Mouse (Mus musculus) hindbrain, embryonic 12.5 days (tissue): ENCODE data around the gene 5730522E02Rik. TPM values are rescaled to one million over a fixed set of nuclear protein-coding genes. Genes with fewer than 3 reads are reported as not detected.
"Not testable (repeated sequence)": the region's sequence is repeated elsewhere in the genome, so short reads cannot be mapped to it uniquely, and the experiment has no call there.

Source experiments
- ATAC-seq: fragments of 200-750 bp; cut with Nextera tagmentation; 2 replicates; pipeline ENCODE4 v1.8.0; 2017; ENCODE audit warnings: moderate TSS enrichment; ENCODE audit not compliant: low FRiP score
- H3K27ac ChIP-seq: fragments of 300-500 bp; sonication (generic); 2 replicates; pipeline ENCODE4 v1.5.1; 2016; ENCODE audit warnings: mild to moderate bottlenecking
- H3K27me3 ChIP-seq: fragments of 300-500 bp; sonication (generic); 2 replicates; pipeline ENCODE4 v1.6.1; 2016; ENCODE audit warnings: mild to moderate bottlenecking
- H3K36me3 ChIP-seq: fragments of 300-500 bp; sonication (generic); 2 replicates; pipeline ENCODE4 v1.6.1; 2016; ENCODE audit warnings: mild to moderate bottlenecking
- H3K4me1 ChIP-seq: fragments of 300-500 bp; sonication (generic); 2 replicates; pipeline ENCODE4 v1.6.1; 2016
- H3K4me2 ChIP-seq: fragments of 300-500 bp; sonication (generic); replicated peaks from 2 replicates; pipeline ENCODE4 v1.6.1; 2016; ENCODE audit warnings: mild to moderate bottlenecking
- H3K4me3 ChIP-seq: fragments of 300-500 bp; sonication (generic); 2 replicates; pipeline ENCODE4 v1.5.1; 2016; ENCODE audit warnings: mild to moderate bottlenecking
- H3K9ac ChIP-seq: fragments of 300-500 bp; sonication (generic); 2 replicates; pipeline ENCODE4 v1.6.1; 2016; ENCODE audit warnings: mild to moderate bottlenecking, moderate library complexity
- H3K9me3 ChIP-seq: fragments of 300-500 bp; sonication (generic); replicated peaks from 2 replicates; pipeline ENCODE4 v1.6.1; 2016; ENCODE audit warnings: mild to moderate bottlenecking
- WGBS: fragments of 180-500 bp; shearing (Covaris S2); methylation state at CpG from one replicate; pipeline ENCODE4 v1.1.7; 2016; 5-methylcytosine and 5-hydroxymethylcytosine counted together
- polyA plus RNA-seq: library from polyadenylated mRNA; unstranded; fragments of >200 nt; fragmentation: Nextera tagmentation; extraction: Ambion mirVana; gene quantifications from 2 replicates; pipeline ENCODE4 v1.2.1, GENCODE M21; 2016

Gene 5730522E02Rik
- polyA plus RNA-seq, result 10.1 and 11.3 TPM in 2 replicates

DNA sequence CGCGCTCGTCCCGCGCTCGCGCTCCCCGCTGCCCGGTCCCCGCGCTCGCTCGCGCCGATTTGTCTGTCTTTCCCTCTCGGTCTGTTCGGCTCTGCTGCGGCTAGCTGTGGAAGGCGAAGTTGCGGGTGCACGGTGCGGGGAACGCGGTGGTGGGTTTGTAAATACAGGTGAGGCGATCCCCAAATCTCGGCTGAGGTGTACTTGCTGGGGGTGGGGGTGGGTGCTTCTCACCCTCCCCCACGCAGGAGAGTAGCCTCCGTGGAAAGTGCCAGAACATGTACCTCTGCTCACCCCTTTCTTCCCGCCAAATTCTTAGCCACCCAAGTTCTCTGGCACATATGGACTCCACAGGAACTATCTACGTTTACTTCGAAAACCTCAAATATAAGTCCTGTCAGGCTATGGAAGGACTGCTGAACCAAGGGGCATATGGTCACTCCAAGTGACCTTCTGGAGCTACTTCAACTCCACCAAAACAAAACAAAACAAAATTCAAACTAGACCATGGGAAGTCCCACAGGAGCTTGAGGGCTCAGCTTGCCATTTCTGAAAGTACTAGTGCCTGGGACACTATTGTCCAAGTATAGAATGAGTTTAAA lies at the start of gene 5730522E02Rik:
5730522E02Rik (minus strand) TSS at position 182 of the 599 bp plus-strand sequence.
- no peaks in the 10 kb centered on the region for H3K4me1 ChIP-seq

DNA sequence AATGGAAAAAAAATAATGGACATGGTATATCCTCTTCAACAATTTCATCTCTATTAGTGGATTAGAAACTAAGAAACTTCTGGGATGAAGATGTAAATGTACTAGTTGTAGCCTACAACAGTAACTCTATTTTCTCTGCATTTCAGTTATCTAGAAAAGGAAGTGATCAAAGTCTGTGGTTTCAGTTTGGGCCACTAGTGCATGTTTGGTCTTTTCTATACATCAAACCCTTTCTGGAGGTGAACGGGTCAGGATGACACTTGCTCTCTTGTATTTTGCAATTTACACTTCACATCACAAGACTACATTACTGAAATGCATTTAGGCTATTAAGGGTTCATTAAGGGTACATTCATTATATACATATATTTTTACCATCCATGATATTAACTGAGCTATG lies 26.0 kb upstream of the 5730522E02Rik start:
- Histone ChIP-seq H3K4me1 (no peaks in the 10 kb centered on the region), H3K27ac (no peak overlapping the region), H3K4me3 (no peak overlapping the region), H3K9me3 (no peaks in the 10 kb centered on the region), H3K9ac (no peak overlapping the region), H3K27me3 (no peaks in the 10 kb centered on the region), H3K36me3 (no peaks in the 10 kb centered on the region), H3K4me2 (no peak overlapping the region)
- ATAC-seq, result no peak
- WGBS, result 89% methylated on average over 1 of the region's 1 CpGs

More for the DNA sequence above, at the start of gene 5730522E02Rik:
- Histone ChIP-seq H3K9me3 (no peaks in the 10 kb centered on the region), H3K4me3 (peak within 1 kb of the TSS; percentile 60), H3K27ac (peak within 1 kb of the TSS; percentile 97), H3K9ac (peak within 1 kb of the TSS; percentile 86), H3K36me3 (no peaks in the 10 kb centered on the region), H3K27me3 (no peaks in the 10 kb centered on the region), H3K4me2 (peak within 1 kb of the TSS; percentile 62)
- 3% methylated on average over 26 of the region's 31 CpGs for whole genome bisulfite sequencing
- no peak; the same call in 1 of the 2 replicates for ATAC-seq

DNA sequence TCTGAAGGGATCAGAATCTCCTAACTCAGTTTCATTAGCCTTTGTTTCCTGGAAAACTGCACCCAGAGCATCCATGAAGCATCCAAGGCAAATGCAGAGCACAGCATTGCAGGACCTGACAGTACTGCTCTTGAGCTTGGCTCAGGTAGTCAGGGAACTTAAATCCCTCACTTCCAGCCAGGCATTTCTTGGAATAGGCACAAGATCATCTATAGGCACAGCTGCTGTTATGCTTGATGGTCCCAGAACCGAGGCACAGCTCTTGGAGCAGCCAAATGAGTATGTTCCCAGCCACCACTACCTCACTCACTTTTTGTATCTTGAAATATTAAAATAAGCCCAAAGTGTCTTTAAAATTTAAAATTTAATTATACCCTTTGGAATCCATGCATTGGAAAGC lies 19.3 kb upstream of the 5730522E02Rik start:
- no peaks in the 10 kb centered on the region for H3K9me3 ChIP-seq
- H3K36me3 ChIP-seq, result no peaks in the 10 kb centered on the region
- H3K4me2 ChIP-seq, result no peak overlapping the region
- no peaks in the 10 kb centered on the region for H3K4me1 ChIP-seq
- H3K9ac ChIP-seq, result no peak overlapping the region
- WGBS, result 82% methylated on average over 1 of the region's 1 CpGs
- no peak for ATAC-seq
- no peak overlapping the region for H3K27ac ChIP-seq
- no peak overlapping the region for H3K4me3 ChIP-seq
- no peaks in the 10 kb centered on the region for H3K27me3 ChIP-seq

DNA sequence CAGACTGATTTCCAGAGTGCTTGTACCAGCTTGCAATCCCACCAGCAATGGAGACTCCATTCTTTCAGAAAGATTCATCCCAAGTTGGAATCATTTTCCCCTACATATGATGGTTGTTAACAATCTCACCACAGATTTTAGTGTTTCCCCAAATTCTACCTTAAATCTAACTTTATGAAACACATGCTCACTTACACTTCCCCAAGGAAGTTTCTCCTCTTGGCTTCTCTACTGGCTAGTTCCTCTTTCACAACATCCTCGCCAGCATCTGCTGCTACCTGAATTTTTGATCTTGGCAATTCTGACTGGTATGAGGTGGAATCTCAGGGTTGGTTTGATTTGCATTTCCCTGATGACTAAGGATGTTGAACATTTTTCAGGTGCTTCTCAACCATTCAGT lies 3.1 kb upstream of the 5730522E02Rik start:
- not testable (repeated sequence) for H3K27ac ChIP-seq, H3K36me3 ChIP-seq, H3K4me2 ChIP-seq, ATAC-seq, H3K4me1 ChIP-seq, H3K27me3 ChIP-seq, H3K9me3 ChIP-seq, H3K9ac ChIP-seq, H3K4me3 ChIP-seq
- 89% methylated on average over 1 of the region's 1 CpGs for WGBS

DNA sequence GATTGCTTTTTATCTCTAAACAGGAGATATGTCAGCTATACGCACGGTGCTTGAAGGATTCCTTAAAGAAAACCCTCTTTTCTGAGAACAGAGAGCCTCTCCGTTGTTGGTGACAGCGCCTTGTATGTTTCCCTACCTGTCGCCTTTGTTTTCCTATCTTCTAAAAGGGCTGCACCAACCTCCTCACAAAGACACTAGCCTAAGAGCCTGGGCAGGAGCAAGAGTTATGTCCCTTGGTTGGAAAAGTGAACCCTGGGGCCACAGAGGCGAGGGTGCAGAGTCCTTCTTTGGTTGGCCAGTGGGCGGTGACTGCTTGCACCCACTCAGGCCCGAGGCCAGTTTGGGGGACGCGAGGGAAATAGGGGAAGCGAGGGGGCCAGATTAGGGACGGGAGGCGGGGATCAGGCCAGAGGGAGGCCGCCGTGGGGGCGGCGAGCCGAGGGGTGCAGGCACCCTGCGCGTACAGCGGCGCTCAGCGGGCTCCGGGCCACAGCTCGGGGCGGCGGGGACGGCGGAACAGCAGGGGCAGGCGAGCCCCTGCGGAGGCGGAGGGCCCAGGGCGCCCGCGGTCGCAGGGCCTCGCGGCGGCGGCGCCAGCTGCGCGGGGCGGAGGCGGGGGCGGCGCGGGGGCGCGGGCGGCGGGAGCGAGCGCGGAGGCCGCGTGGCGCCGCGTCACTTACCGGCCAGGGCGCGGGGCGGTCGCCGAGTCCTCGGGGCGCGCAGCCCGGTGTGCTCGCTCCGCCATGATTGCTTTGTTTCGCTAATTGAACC lies 567 bp downstream of the 5730522E02Rik start:
- peak; percentile 96 for ATAC-seq
- 2% methylated on average over 49 of the region's 73 CpGs for WGBS

DNA sequence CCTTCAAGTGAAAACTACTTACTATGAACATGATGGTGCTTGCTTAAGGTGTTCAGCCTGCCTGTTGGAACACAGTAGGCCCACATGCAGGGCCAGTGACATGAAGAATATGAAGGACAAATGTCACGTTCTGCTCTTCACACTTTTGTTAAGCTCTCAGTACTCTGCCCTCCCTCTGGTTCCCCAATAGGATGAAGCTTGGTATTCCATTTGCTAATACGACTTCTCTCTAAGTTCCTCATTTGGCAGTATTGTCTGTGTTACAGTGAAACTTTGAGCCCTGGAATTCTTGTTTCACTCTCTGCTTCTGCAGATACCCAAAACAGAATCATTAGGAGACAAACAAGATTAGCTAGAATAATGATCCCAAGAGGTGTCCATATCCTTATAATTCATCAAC lies 7.1 kb downstream of the 5730522E02Rik start:
- ATAC-seq, result no peak
- H3K9me3 ChIP-seq, result no peaks in the 10 kb centered on the region
- no peak overlapping the region for H3K4me2 ChIP-seq
- WGBS, result 87% methylated on average over 2 of the region's 2 CpGs
- H3K27me3 ChIP-seq, result no peaks in the 10 kb centered on the region
- H3K27ac ChIP-seq, result no peak overlapping the region
- H3K9ac ChIP-seq, result no peak overlapping the region
- no peak overlapping the region for H3K4me3 ChIP-seq
- no peaks in the 10 kb centered on the region for H3K36me3 ChIP-seq
- H3K4me1 ChIP-seq, result no peaks in the 10 kb centered on the region

More for the DNA sequence above, 567 bp downstream of the 5730522E02Rik start:
- Histone ChIP-seq H3K27me3 (no peaks in the 10 kb centered on the region), H3K36me3 (no peaks in the 10 kb centered on the region), H3K4me2 (peak overlapping the region; percentile 62), H3K9ac (peak overlapping the region; percentile 86), H3K4me1 (no peaks in the 10 kb centered on the region), H3K4me3 (peak overlapping the region; percentile 60), H3K9me3 (no peaks in the 10 kb centered on the region), H3K27ac (peak overlapping the region; percentile 97)

DNA sequence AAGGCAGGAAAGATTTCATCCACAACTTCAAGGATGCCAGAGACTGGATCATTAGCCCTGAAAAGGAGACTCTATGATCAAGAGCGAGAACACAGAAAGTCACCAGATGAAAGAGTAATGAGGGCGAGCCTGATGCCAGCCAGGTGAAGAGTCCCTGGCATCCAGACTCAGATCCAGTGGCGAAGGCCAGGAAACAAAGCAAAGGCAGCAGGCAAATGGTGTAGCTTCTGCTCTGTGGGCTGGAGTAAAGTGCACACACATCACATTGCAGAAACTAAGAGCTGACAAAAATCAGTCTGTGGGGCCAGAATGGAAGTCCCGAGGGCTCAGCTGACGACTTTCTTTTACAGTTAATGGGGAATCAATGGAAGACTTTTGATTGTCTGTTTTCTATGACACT lies 7.7 kb downstream of the 5730522E02Rik start:
- no peak overlapping the region for H3K27ac ChIP-seq
- no peaks in the 10 kb centered on the region for H3K27me3 ChIP-seq
- ATAC-seq, result no peak
- WGBS, result 81% methylated on average over 5 of the region's 5 CpGs
- no peaks in the 10 kb centered on the region for H3K4me1 ChIP-seq
- no peaks in the 10 kb centered on the region for H3K36me3 ChIP-seq
- no peak overlapping the region for H3K9ac ChIP-seq
- H3K9me3 ChIP-seq, result no peaks in the 10 kb centered on the region
- H3K4me2 ChIP-seq, result no peak overlapping the region
- no peak overlapping the region for H3K4me3 ChIP-seq

DNA sequence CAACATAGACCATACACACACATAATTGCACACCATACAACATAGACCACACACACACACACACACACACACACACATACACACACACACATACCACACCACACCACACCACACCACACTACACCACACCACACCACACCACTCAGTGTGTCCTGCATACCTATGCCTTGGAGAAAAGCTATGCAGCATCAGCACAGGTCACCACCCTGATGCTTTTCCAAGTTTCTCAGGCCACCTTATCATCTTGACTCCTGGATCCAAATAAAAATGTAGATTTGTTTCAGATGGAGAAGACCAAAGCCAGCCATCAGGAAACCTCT lies 8.8 kb downstream of the 5730522E02Rik start:
- no peaks in the 10 kb centered on the region for H3K27me3 ChIP-seq
- no peaks in the 10 kb centered on the region for H3K4me1 ChIP-seq
- H3K9ac ChIP-seq, result no peak overlapping the region
- no peaks in the 10 kb centered on the region for H3K9me3 ChIP-seq
- no peak overlapping the region for H3K4me2 ChIP-seq
- H3K27ac ChIP-seq, result no peak overlapping the region
- ATAC-seq, result peak; percentile 35; the same call in 1 of the 2 replicates
- H3K4me3 ChIP-seq, result no peak overlapping the region
- no peaks in the 10 kb centered on the region for H3K36me3 ChIP-seq

DNA sequence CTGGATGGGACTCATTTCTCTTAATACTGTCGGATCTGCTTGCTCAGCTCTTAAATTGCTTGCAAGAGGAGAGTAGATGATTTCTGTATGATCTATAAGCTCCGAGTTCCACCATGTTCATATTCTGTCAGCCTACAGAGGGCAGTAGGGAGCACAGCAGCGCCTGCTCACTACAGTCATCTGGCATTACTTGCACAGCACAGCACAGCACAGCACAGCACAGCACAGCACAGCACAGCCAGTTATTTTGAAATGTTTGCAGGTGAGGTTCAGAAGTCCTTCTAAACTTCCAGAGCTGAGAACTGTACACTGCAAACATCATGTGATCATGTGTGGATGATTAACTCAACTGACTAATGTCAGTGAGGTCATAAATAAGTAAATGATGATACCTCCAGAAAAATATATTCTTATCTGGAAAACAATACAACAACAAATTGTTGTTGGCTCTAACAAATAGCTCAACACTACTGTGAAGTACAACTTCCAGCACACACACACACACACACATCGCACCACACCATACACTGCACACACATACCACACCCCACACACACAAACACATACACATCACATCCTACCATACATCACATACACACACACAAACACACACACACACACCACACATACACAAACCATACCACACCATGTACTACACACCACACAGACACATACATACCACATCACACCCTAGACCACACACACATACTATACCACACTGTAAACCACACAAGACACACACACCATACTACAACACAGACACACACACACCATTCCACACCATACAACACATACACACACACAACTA lies 9.4 kb downstream of the 5730522E02Rik start:
- Histone ChIP-seq H3K27me3 (no peaks in the 10 kb centered on the region), H3K36me3 (no peaks in the 10 kb centered on the region), H3K4me1 (no peaks in the 10 kb centered on the region), H3K4me2 (no peak overlapping the region), H3K4me3 (no peak overlapping the region), H3K9ac (no peak overlapping the region), H3K27ac (no peak overlapping the region), H3K9me3 (no peaks in the 10 kb centered on the region)
- ATAC-seq, result peak; percentile 77
- 58% methylated on average over 4 of the region's 4 CpGs for WGBS

DNA sequence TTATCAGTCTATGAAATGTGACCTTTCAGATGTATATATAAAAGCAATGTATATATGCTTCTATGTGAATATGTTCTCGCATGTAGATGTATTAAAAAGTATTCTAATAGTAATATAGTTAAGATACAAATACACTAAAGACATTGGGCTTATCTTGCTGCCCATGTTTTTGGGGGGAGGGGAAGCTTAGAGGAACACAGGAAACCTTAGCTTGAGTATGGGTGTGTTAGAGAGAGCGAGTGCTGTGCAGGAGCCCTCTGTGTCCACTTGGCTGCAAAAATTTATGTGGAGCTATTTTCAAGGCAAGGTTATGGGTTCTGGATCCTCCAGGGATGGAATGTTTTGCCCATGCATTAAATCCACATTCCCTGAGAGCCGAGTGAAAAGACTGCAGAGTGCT lies 15.1 kb downstream of the 5730522E02Rik start:
- no peak overlapping the region for H3K4me3 ChIP-seq
- H3K9me3 ChIP-seq, result no peaks in the 10 kb centered on the region
- no peak for ATAC-seq
- H3K9ac ChIP-seq, result no peak overlapping the region
- H3K4me1 ChIP-seq, result no peaks in the 10 kb centered on the region
- H3K27ac ChIP-seq, result no peak overlapping the region
- no peak overlapping the region for H3K4me2 ChIP-seq
- no peaks in the 10 kb centered on the region for H3K36me3 ChIP-seq
- WGBS, result 90% methylated on average over 3 of the region's 3 CpGs
- H3K27me3 ChIP-seq, result no peaks in the 10 kb centered on the region

DNA sequence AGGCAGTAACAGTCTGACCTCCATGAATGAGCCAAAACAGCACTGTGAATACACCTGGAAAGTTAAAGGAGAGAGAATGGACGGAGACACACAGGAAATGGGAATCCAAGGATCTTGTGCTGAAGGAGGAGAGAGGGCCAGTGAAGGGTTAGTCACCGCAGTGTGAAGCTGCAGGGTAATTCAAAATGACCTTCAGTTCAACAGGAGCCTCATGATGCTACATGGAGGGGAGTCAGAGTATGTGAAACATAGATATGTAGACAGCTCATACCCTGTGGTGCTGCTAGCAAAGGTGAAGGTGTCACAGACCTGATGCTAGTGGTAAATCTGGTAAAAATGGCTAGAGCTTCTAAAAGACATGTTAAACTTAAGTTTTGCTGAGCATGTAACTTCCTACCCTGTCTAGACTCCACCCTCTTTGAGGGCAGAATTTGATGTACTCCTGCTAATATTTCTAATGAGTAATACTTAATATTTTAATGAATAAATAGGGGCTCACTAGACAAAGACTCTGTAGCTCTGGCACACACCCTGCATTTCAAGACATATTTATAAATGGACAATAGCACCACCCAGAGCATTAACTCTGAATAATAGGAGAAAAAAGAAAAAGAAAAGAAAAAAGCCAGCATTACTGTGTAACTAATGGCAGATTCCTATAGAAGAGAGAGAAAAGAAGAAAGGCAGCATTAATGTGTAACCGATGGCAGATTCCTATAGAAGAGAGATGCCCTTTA lies 23.2 kb downstream of the 5730522E02Rik start:
- Histone ChIP-seq H3K4me3 (no peak overlapping the region), H3K9ac (no peak overlapping the region), H3K4me1 (no peaks in the 10 kb centered on the region), H3K36me3 (no peaks in the 10 kb centered on the region), H3K9me3 (no peaks in the 10 kb centered on the region), H3K27ac (no peak overlapping the region), H3K4me2 (no peak overlapping the region), H3K27me3 (no peaks in the 10 kb centered on the region)
- no peak for ATAC-seq
- 79% methylated on average over 3 of the region's 3 CpGs for WGBS

DNA sequence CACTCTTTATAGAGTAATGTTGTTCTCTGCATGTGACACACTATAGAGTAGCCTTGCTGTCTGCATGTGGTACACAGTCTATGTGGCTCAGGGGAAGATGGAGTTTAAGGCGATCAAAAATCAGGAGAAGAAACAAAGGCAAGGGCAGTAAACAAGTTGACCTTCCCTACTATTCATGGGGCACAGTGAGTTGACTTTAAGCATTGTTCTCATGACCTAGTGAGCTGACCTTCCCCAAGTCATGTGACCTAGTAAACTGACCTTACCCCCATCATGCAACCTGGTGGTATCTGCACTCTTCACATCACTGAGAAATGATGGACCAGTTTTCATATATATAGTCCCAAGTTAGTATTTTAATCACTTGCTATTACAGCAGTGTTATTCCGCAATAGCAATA lies 40.0 kb downstream of the 5730522E02Rik start:
- Histone ChIP-seq H3K27ac (no peak overlapping the region), H3K9ac (no peak overlapping the region), H3K27me3 (no peaks in the 10 kb centered on the region), H3K9me3 (no peaks in the 10 kb centered on the region), H3K4me3 (no peak overlapping the region), H3K4me2 (no peak overlapping the region), H3K4me1 (no peaks in the 10 kb centered on the region), H3K36me3 (no peaks in the 10 kb centered on the region)
- ATAC-seq, result no peak
- WGBS, result 89% methylated on average over 2 of the region's 2 CpGs
